Mouse (Mus musculus): ENCODE results near the gene Lrrc74b. TPM values are rescaled to one million over a fixed set of nuclear protein-coding genes. Genes with fewer than 3 reads are reported as not detected.
"Not testable (repeated sequence)": the region's sequence is repeated elsewhere in the genome, so short reads cannot be mapped to it uniquely, and the experiment has no call there.

Lrrc74b gene
- polyA plus RNA-seq, 1 experiment from 2014 or later: 0.38 TPM

- Histone ChIP-seq H3K36me3 (ENCODE audit: control insufficient read depth, insufficient read depth) (no peaks in the 10 kb centered on the region), H3K4me1 (replicated peaks; ENCODE audit: control insufficient read depth, insufficient read depth, low read length) (peaks cover 13% of the 10 kb centered on the region), H3K9me3 (ENCODE audit: control insufficient read depth, low read length) (no peaks in the 10 kb centered on the region), H3K4me2 (ENCODE audit: low read length) (no peak overlapping the region), H3K4me3 (replicated peaks; ENCODE audit: low read length) (no peak overlapping the region), H3K27me3 (replicated peaks; ENCODE audit: control insufficient read depth, insufficient read depth, low read length) (no peaks in the 10 kb centered on the region), H3K9ac (replicated peaks; ENCODE audit: low read depth, low read length) (no peak overlapping the region), H3K27ac (ENCODE audit: low read length) (no peak overlapping the region)
- no peak for ATAC-seq
- WGBS: 86% methylated on average over 4 of the region's 4 CpGs
Observed at GRCm38 (mm10) chr16:17556180-17556579, 4.9 kb downstream of the Lrrc74b start.

GRCm38 (mm10) chr16:17554702-17555101 is 6.3 kb downstream of the Lrrc74b start:
- not testable (repeated sequence) for H3K4me3 ChIP-seq (replicated peaks; ENCODE audit: low read length); H3K4me1 ChIP-seq (replicated peaks; ENCODE audit: control insufficient read depth, insufficient read depth, low read length); H3K27me3 ChIP-seq (replicated peaks; ENCODE audit: control insufficient read depth, insufficient read depth, low read length); H3K9ac ChIP-seq (replicated peaks; ENCODE audit: low read depth, low read length); H3K36me3 ChIP-seq (ENCODE audit: control insufficient read depth, insufficient read depth); H3K27ac ChIP-seq (ENCODE audit: low read length); H3K4me2 ChIP-seq (ENCODE audit: low read length); H3K9me3 ChIP-seq (ENCODE audit: control insufficient read depth, low read length); ATAC-seq
- 8% methylated on average over 4 of the region's 4 CpGs for WGBS

GRCm38 (mm10) chr16:17553910-17554685 is 6.9 kb downstream of the Lrrc74b start:
- no peaks in the 10 kb centered on the region for H3K9me3 ChIP-seq (ENCODE audit: control insufficient read depth, low read length)
- H3K27ac ChIP-seq (ENCODE audit: low read length): no peak overlapping the region
- ATAC-seq: peak; percentile 89
- H3K9ac ChIP-seq (replicated peaks; ENCODE audit: low read depth, low read length): peak overlapping the region; percentile 31
- H3K4me3 ChIP-seq (replicated peaks; ENCODE audit: low read length): peak overlapping the region; percentile 26; the same call in 1 of the 2 replicates
- 5% methylated on average over 18 of the region's 18 CpGs for WGBS
- H3K27me3 ChIP-seq (replicated peaks; ENCODE audit: control insufficient read depth, insufficient read depth, low read length): no peaks in the 10 kb centered on the region
- H3K4me1 ChIP-seq (replicated peaks; ENCODE audit: control insufficient read depth, insufficient read depth, low read length): peaks cover 10% of the 10 kb centered on the region
- H3K4me2 ChIP-seq (ENCODE audit: low read length): peak overlapping the region; percentile 41
- no peaks in the 10 kb centered on the region for H3K36me3 ChIP-seq (ENCODE audit: control insufficient read depth, insufficient read depth)

- H3K27ac ChIP-seq (ENCODE audit: low read length): no peak overlapping the region
- ATAC-seq: no peak
- 89% methylated on average over 7 of the region's 7 CpGs for WGBS
Observed at GRCm38 (mm10) chr16:17552837-17553236, 8.2 kb downstream of the Lrrc74b start.

GRCm38 (mm10) chr16:17542632-17543031 is 18.4 kb downstream of the Lrrc74b start:
- Histone ChIP-seq H3K4me3 (replicated peaks; ENCODE audit: low read length) (no peak overlapping the region), H3K9me3 (ENCODE audit: control insufficient read depth, low read length) (no peaks in the 10 kb centered on the region), H3K4me2 (ENCODE audit: low read length) (no peak overlapping the region), H3K27me3 (replicated peaks; ENCODE audit: control insufficient read depth, insufficient read depth, low read length) (no peaks in the 10 kb centered on the region; the same call in 1 of the 2 replicates), H3K27ac (ENCODE audit: low read length) (no peak overlapping the region), H3K9ac (replicated peaks; ENCODE audit: low read depth, low read length) (no peak overlapping the region), H3K4me1 (replicated peaks; ENCODE audit: control insufficient read depth, insufficient read depth, low read length) (no peaks in the 10 kb centered on the region), H3K36me3 (ENCODE audit: control insufficient read depth, insufficient read depth) (no peaks in the 10 kb centered on the region)
- 84% methylated on average over 2 of the region's 2 CpGs for WGBS
- ATAC-seq: no peak

More at GRCm38 (mm10) chr16:17552837-17553236, 8.2 kb downstream of the Lrrc74b start:
- H3K9me3 ChIP-seq (ENCODE audit: control insufficient read depth, low read length): no peaks in the 10 kb centered on the region
- H3K4me3 ChIP-seq (replicated peaks; ENCODE audit: low read length): no peak overlapping the region
- no peaks in the 10 kb centered on the region for H3K27me3 ChIP-seq (replicated peaks; ENCODE audit: control insufficient read depth, insufficient read depth, low read length)
- H3K36me3 ChIP-seq (ENCODE audit: control insufficient read depth, insufficient read depth): no peaks in the 10 kb centered on the region
- no peak overlapping the region for H3K4me2 ChIP-seq (ENCODE audit: low read length)
- no peak overlapping the region for H3K9ac ChIP-seq (replicated peaks; ENCODE audit: low read depth, low read length)
- peaks cover 10% of the 10 kb centered on the region for H3K4me1 ChIP-seq (replicated peaks; ENCODE audit: control insufficient read depth, insufficient read depth, low read length)

DNA sequence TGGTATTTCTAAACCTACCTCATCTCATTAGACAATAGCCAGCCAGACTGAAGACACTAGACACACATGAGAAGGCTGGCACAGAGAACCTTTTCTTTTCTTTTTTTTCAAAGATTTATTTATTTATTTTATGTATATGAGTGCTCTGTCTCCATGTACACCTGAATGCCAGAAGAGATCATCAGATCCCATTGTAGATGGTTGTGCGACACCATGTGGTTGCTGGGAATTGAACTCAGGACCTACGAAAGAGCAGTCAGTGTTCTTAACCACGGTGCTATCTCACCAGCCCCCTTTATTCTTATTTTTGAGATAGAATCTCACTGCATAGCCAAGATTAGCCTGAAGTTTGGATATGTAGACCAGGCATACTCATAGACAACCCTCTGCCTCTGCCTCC is 24.5 kb downstream of the Lrrc74b start:
- Histone ChIP-seq H3K27ac (ENCODE audit: low read length) (no peak overlapping the region), H3K36me3 (ENCODE audit: control insufficient read depth, insufficient read depth) (no peaks in the 10 kb centered on the region), H3K4me2 (ENCODE audit: low read length) (no peak overlapping the region), H3K4me1 (replicated peaks; ENCODE audit: control insufficient read depth, insufficient read depth, low read length) (peaks cover 5% of the 10 kb centered on the region), H3K27me3 (replicated peaks; ENCODE audit: control insufficient read depth, insufficient read depth, low read length) (no peaks in the 10 kb centered on the region; the same call in 1 of the 2 replicates), H3K9ac (replicated peaks; ENCODE audit: low read depth, low read length) (no peak overlapping the region), H3K9me3 (ENCODE audit: control insufficient read depth, low read length) (no peaks in the 10 kb centered on the region), H3K4me3 (replicated peaks; ENCODE audit: low read length) (no peak overlapping the region)
- ATAC-seq: no peak
- 95% methylated on average over 3 of the region's 3 CpGs for WGBS

GRCm38 (mm10) chr16:17532676-17533329 is 28.2 kb downstream of the Lrrc74b start:
- no peaks in the 10 kb centered on the region for H3K9me3 ChIP-seq (ENCODE audit: control insufficient read depth, low read length)
- no peak overlapping the region for H3K4me2 ChIP-seq (ENCODE audit: low read length)
- H3K4me3 ChIP-seq (replicated peaks; ENCODE audit: low read length): no peak overlapping the region
- WGBS: 74% methylated on average over 14 of the region's 14 CpGs
- ATAC-seq: no peak
- H3K27ac ChIP-seq (ENCODE audit: low read length): no peak overlapping the region
- peaks cover 16% of the 10 kb centered on the region for H3K4me1 ChIP-seq (replicated peaks; ENCODE audit: control insufficient read depth, insufficient read depth, low read length)
- no peak overlapping the region for H3K9ac ChIP-seq (replicated peaks; ENCODE audit: low read depth, low read length)
- 0 out of 2 replicates have a peak, but pooled peaks cover 2% of the 10 kb centered on the region for H3K36me3 ChIP-seq (ENCODE audit: control insufficient read depth, insufficient read depth)
- no peaks in the 10 kb centered on the region for H3K27me3 ChIP-seq (replicated peaks; ENCODE audit: control insufficient read depth, insufficient read depth, low read length)

DNA sequence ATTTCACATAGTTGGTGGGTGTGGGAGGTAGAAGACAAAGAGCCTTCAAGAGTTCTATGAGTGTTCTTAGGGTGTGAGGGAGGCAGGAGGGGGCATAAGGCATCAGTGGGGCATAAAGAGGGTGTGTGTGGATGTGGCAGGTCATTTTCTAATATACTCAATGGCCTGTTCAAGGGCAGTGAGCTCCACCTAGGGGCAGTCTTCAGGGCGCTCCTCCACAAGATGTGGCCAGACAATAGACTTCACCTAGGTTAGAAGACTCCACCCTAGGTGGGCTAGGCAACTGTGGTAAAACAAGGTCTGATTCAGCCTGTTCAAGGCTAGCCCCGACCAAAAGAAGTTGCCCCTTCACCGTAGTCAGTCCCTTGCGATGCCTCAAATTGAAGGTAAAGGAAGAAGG is 28.8 kb downstream of the Lrrc74b start:
- 68% methylated on average over 4 of the region's 4 CpGs for WGBS
- H3K4me3 ChIP-seq (replicated peaks; ENCODE audit: low read length): no peak overlapping the region
- H3K36me3 ChIP-seq (ENCODE audit: control insufficient read depth, insufficient read depth): peaks cover 3% of the 10 kb centered on the region; the same call in 1 of the 2 replicates
- no peak overlapping the region for H3K9ac ChIP-seq (replicated peaks; ENCODE audit: low read depth, low read length)
- H3K4me1 ChIP-seq (replicated peaks; ENCODE audit: control insufficient read depth, insufficient read depth, low read length): peaks cover 16% of the 10 kb centered on the region
- no peak overlapping the region for H3K27ac ChIP-seq (ENCODE audit: low read length)
- ATAC-seq: no peak
- H3K4me2 ChIP-seq (ENCODE audit: low read length): no peak overlapping the region
- no peaks in the 10 kb centered on the region for H3K9me3 ChIP-seq (ENCODE audit: control insufficient read depth, low read length)
- no peaks in the 10 kb centered on the region for H3K27me3 ChIP-seq (replicated peaks; ENCODE audit: control insufficient read depth, insufficient read depth, low read length)

DNA sequence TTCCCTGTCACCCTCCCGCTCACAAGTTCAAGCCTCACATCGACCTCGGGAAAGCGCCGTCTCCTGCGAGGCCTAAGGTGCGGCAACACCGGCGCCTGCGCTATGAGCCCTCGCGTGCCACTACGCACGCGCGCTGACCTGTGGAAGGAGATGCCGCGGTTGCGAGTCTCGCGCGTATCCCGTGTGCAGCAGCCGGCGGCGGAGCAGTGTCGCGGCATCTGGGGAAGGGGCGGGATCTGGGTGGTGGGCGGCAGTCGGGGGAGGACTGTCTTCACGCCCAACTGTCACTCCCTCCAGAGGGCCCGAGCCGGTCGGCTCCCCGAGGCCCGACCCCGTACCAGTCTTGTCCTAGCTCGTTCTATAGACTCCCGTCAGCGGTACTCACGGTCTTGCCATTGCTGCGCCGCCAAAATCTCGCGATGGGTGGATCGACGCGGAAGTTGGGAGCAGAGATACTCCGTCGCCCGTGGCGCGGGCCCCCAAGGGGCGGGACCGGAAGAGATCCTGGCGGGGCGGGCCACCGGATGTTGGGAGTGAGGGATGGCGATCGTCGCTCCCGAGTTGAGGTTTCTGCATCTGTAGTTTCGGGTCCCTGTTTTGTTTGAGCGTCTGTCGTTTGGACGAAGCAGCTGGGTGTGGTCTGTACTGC is 30.3 kb downstream of the Lrrc74b start, which contains the start of gene Thap7:
Gene Thap7 (minus strand): TSS at position 497 of the 649 bp plus-strand sequence.
- peak within 1 kb of the TSS; percentile 77 for H3K4me3 ChIP-seq (replicated peaks; ENCODE audit: low read length)
- no peaks in the 10 kb centered on the region for H3K27me3 ChIP-seq (replicated peaks; ENCODE audit: control insufficient read depth, insufficient read depth, low read length)
- H3K4me2 ChIP-seq (ENCODE audit: low read length): peak within 1 kb of the TSS; percentile 85
- ATAC-seq: peak; percentile 98
- WGBS: under 1% methylated on average over 67 of the region's 67 CpGs
- peak within 1 kb of the TSS; percentile 83 for H3K9ac ChIP-seq (replicated peaks; ENCODE audit: low read depth, low read length)
- peaks cover 15% of the 10 kb centered on the region for H3K36me3 ChIP-seq (ENCODE audit: control insufficient read depth, insufficient read depth)
- peak within 1 kb of the TSS; percentile 99 for H3K27ac ChIP-seq (ENCODE audit: low read length)
- H3K4me1 ChIP-seq (replicated peaks; ENCODE audit: control insufficient read depth, insufficient read depth, low read length): peaks cover 16% of the 10 kb centered on the region
- H3K9me3 ChIP-seq (ENCODE audit: control insufficient read depth, low read length): no peaks in the 10 kb centered on the region

Data from forebrain, embryonic 16.5 days (tissue).